Mouse (Mus musculus): Measurements from ENCODE around the gene Galns.
"Not testable (repeated sequence)": the region's sequence is repeated elsewhere in the genome, so short reads cannot be mapped to it uniquely, and the experiment has no call there.

The Galns gene

DNA sequence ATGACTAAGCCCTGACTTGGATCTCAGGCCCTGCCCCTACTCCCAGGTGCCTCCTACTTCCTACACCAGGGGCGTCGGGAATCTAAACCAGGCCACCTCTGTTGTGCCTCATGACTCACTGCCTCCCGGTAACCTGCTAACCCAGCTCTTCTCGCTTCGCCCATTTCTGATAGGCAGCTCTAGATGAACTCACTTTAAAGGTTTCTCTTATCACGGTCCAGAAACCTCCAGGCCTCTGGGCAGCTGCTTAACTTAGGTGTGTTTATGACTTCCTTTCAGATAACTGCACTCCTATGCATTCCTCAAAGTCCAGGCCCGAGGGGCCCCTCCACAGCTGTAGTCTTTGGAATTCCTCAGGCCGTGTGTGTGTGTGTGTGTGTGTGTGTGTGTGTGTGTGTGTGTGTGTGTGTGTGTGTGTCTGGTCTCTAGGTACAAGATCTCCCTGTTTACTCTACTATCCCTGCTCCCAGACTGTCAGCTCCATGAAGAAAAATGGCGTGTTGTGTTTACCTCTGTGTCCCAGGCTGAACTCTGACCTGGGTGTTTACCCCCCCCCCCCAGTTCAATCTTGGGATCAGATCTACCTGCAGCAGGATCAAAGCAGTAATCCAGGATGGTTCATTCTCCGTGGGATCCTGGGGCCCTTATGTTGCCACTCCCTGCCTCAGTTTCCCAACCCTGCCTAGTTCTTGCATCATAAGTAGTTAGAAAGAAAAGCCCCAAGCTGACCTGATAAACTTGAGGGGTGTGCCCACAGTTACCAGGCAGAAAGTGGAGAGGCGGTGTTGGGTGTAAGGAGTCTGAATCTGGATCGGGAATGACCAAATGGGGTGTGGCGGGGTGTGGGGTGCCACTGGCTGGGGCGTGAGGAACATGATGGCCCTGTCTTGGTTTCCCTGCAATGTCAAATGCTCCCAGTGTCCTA is 24.9 kb upstream of the Galns start:
- no peak for DNase-seq (ENCODE audit: low read depth, low spot score)

DNA sequence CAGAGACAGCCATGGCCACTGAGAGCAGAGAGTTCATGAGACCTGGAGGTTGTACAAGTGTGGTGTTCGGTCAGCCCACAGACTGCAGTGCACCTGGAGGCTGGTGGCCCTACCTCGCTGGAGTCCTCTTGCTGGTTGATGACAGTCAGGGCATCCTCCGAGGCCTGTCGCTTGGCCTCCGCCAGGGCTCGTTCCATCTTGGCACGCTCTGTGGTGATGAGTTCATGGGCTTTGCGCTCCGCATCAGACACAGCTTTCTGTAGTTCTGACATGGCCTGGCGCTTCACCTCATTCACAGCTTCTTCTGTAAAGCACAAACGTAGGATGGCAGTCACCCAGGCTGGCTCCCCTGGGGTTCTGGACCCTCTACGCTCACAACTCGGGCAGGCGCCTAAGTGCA is 21.9 kb upstream of the Galns start:
- no peak for DNase-seq (ENCODE audit: low read depth, low spot score)

DNA sequence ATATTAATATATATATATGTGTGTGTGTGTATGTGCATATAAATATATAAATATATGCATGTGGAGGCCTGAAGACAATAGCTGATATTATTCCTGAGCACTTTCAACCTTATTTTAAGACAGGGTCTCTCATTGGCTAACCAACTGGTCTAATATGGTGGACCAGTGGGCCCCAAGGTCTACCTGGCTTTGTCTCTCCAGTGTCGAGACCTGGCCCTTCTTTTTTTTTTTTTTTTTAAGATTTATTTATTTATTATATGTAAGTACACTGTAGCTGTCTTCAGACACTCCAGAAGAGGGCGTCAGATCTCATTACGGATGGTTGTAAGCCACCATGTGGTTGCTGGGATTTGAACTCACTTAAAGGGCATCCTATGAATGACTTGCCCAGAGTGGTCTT is 20.9 kb upstream of the Galns start:
- not testable (repeated sequence) for DNase-seq (ENCODE audit: low read depth, low spot score)

DNA sequence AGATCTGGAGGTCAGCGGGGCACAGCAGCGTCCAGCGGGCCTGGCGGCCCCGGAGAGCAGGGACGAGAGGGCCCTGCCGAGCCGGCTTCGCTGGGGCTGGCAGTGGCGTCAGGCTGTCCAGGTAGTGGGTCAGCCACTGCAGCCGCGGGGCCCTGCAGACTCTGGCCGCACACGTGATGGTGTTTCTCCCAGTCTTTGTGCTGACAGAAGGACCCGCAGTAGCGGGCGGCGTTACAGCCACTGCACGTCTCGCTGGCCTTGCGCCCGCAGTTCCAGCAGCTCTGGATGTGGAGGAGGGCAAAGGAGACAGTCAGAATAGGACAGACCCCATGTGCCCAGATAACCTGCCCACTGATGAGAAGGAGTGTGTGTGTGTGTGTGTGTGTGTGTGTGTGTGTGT is 19.4 kb upstream of the Galns start:
- no peak for DNase-seq (ENCODE audit: low read depth, low spot score)

DNA sequence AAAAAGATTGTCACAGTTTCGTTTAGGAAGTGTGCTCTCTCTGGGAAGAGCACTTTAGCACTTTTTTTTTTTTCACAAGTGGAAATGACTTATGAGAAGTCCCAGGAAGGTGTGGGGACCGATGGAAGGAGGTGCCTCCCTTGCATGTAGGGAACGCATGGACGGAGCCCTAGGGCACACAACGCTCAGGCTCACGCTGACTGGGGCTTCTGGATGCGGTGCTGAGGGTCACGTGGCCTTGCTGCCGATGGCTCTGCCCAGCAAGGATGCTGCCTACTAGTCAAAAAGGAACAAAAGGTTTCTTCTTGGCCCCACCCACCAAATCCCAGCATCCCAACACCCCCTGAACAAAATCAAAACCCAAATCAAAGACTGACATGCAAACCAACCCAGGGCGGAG is 18.1 kb upstream of the Galns start:
- DNase-seq (ENCODE audit: low read depth, low spot score) = no peak

DNA sequence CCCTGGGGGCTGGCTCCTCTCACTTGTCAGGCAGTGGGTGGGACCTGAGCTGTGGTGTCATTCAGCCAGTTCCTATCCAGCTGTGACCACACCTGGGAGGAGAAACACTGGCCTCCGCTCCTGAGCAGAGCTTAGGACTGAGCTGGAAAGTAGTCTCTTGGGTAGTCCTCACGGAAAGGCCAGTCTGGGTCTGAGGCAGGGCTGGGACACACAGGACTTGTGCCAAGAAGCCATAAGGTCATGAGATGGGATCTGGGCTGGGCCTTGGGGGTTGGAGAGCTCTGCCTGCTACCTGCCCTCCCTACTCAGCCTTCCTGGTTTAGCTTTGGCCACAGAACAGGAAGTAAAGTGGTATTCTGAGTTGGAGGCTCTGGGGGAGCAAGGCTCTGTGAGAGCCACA is 15.6 kb upstream of the Galns start:
- DNase-seq (ENCODE audit: low read depth, low spot score) = no peak

DNA sequence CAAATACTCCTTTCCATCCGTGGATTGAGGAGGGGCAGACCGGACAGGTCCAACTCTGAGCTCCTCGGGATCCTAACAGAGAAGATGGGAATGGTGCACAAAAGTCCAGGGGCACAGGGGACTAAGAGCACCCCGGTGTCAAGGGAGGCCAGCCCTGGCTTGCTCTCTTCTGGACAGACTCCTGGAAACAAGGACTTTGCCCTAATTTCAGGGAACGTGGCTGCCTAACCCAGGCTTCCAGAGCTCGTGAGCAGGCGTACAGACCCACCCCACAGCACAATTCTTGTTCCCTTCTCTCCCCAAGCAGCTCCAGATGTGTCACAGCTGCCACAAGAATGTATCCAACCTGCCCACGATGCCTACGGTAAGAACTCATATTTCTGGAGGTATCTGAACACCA is 14.5 kb upstream of the Galns start:
- DNase-seq (ENCODE audit: low read depth, low spot score) = no peak

DNA sequence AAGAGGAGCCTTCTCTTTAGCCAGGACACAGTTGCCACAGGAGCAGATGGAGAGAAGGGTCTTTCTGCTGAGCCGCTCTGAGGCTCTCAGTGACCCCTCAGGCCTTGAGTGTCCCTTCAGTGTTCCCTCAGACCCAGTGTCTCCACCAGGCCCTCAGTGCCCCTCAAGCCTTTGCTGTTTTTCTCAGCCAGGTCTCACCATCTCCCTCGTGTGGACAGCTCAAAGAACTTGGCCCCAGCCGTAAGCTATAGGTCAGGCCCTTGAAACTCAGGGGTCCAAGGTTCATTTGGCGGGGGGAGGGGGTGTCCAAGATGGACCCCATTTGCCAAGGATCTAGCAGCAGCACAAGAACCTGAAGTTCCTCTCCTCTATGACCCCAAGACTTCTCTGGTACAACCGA is 13.4 kb upstream of the Galns start:
- no peak for DNase-seq (ENCODE audit: low read depth, low spot score)

DNA sequence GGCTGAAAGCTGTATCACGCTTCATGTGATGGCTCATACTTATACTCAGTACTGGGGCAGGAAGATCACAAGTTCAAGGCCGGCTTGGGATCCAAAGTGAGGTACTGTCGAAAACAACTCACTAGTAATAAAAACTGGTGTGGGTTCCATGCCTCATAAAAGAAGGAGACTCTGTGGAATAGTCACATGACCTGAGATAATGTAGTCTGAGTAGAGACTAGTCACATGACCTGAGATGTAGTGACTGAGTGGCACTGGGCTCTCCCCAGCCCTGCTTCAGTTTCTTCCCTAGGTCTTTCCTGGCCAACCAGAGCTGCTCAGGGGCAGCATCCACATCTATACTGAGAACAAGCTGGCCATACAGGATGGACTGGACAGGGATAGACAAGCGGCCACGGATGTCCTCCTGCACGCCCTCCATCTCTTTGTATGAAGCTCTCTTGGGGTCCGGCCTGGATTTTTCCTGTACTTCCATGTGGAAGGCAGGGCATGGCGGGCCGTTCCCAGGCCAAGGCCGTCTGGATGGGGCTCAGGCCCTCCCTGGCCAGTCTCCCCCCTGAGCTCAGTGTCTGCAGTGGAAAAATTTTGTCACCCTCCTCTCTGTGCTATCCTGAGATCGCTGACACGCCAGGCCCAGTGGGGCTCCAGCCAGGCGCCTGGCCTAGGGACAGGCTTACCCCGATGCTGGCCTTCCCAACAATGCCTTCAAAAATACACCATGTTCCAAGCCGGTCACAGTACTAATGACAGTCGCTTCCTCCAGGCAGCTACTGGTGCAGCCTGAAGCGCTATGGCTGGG is 12.8 kb upstream of the Galns start:
- no peak for DNase-seq (ENCODE audit: low read depth, low spot score)

DNA sequence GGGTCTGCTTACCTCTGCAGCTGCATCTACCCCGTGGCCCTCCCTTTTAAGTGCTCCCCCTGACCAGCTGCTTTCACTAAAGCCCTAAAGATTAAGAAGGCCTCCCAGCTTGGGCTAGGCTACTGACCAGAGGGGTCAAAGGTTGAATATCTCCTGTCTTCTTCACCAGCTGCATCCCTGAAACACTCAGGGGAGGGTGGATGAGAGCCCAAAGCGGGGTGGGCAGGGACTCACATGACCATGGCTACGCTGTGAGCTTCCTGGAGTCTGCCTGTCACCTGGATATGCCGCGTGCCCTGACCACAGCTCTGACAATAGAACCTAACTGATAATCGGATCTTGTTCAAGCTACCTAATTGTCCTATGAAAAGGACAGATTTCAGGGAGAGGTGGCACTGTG is 11.5 kb upstream of the Galns start, which contains the start of gene Pabpn1l:
Gene Pabpn1l, minus strand, starts transcription at position 13 of the 400 bp plus-strand sequence.
- DNase-seq (ENCODE audit: low read depth, low spot score) = no peak

DNA sequence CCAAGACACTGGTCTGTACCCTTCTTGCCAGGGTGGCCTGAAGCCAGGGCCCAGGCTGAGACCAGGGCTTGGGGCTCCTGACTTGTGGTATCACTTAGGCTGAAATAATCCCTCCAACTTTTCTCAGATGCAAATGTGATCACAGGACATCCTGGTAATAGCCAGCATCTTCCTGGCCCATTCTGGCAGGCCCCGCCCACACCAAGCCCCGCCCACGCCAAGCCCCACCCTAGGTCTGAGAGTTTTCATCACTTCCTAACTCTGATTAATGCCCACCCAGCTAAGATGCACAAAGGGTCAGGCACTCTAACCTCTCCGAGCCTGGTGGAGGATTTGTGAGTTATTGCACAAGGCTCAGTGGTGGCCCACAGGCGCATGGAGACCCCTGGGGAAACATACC is 9.2 kb upstream of the Galns start:
- no peak for DNase-seq (ENCODE audit: low read depth, low spot score)

DNA sequence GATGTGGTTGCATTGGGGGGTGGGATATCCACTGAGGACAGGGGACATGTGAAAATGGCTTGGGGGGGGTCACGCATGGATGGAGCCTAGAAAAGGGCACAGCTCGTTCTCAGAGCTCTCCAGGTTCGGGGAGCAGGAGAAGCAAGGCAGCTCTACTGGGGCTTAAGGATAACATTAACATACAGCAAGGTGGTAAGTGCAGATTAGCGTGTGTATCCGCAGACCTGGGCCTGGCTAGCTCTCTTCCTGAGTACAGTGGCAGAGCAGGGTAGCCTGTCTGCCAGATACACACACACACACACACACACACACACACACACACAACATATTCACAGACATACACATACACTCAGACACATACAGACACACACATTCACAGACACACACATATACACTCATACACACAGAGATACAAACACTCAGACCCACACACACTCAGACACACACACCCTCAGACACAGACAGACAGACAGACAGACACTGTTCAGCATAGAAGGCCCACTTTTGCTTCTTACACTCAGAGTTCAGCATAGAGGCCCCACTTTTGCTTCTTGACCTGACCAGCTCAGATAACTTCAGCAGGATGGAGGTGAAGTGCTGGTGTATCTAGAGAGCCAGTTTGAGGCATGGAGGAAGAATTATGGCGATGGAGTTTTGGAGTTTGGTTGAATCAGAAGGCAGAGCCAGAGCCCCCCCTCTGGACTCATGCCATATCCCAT is 7.6 kb upstream of the Galns start:
- DNase-seq (ENCODE audit: low read depth, low spot score) = no peak

DNA sequence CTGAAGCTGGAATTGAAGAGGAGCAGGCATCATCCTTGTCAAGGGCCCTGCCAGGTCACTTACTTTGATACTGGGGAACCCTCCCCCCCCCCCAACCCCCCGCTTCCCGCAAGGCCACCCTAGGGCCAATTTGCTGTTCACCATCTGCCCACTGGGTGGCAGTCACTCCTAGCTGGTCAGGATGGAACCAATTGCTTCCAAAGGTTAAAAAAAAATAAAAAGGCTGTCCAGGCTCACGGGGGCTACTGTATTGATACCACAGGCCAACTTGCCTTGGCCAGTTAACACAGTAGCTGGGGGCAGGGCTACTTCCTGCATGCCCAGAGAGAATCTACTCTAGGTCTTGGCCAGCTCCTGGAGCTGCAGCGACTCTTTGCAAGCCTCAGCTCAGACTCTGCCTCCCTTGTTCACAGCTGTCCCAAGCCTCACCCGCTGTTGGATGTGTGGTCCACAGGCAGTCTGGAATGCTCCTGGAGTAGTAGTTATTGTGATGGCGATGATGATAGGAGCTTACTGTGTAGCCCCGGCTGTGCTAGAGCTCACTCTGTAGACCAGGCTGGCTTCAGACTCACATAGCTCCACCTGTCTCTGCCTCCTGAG is 6.8 kb upstream of the Galns start:
- DNase-seq (ENCODE audit: low read depth, low spot score) = peak; percentile 89

DNA sequence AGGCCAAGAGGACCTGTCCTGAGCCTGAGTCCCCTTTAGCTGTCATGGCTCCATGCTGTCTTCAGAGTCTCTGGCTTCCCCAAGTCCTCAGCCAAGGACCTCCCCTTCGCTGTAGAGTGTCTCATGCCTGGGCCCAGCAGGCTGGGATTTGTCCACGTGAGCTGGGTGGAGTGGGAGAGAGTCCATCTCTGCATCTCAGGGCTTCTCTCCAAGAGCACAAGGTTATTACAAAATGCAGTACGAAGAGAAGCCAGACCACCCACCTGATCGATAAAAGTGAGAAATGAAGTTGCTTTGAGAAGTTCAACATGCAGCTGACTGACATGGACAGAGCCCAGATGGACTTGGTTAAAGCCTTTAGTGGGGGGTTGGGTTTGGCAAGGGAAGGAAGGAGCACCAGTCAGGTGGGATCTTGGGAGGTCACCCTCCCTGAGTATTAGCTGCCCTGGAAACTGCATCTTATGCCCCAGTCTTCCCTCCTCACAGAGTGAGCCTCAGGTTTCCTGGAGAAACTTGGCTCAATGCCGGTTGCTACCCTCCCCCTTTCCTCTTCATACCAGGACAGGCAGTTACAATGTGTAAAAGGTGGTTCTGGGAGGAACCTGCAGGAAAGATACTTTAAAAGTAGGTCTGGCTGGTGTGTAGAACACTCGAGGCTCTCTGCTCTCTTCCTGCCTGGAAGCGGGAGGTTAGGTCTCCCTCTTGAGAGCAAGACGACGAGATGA is 5.1 kb upstream of the Galns start:
- no peak for DNase-seq (ENCODE audit: low read depth, low spot score)

DNA sequence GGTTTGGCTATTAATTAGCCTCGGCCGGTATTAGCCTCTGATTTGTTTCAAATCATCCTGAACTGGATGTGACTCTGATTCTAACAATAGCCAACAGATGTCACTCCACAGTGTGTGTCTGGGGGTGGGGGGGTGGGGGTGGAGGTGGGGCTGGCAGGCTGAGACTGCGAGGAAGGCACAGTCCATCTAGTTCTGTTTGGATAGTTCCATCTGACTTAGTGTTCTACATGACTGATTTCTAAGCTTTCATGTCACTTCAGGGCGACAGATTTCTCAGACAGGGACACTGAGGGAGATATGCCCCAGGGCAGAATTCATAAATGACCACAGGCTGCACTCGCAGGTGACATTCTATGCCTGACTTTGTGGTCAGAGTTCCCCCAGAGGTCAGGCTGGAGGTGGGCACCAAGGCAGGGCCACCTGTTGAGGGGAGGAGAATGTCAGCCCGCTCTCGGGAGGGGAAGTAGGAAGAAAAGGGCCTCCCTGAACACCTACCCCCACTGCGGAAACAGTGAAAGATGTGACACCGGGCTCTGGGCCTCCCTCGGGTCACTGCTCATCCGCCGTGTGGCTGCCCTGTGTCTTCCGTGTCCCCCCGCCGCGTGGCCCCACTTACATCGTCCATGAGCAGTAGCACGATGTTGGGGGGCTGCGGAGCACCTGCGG is 518 bp downstream of the Galns start:
- no peak for DNase-seq (ENCODE audit: low read depth, low spot score)

DNA sequence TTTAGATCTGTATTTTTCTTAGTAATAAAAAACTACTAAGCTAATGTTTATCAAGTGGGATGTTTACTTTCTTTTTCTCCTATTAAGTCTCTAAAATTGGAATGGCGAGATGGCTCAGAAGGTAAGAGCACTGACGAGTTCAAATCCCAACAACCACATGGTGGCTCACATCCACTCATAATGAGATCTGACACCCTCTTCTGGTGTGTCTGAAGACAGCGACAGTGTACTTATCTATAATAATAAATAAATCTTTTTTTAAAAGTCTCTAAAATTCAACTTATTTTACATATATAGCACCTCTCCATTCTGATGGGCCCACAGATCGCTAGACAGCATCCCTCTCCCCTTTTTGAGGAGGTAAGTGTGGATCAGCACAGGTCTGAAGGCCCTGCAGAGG is 1.1 kb downstream of the Galns start:
- no peak for DNase-seq (ENCODE audit: low read depth, low spot score)

DNA sequence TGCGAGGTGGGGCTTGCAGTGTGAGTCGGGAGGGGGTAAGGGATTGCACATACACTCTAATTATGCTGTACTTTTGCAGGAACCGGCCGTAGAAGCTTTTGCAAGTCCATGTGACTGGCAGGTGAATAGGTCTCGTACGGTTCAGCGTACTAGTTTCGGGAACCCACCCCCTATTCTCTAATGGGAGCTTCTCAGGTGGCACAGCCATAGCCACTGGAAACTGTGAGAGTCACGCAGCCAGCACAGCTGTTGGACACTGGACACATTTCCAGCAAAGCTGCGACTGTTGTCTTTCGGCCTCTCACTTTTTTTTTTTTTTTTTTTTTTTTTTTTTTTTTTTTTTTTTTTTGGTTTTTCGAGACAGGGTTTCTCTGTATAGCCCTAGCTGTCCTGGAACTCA is 4.5 kb downstream of the Galns start:
- DNase-seq (ENCODE audit: low read depth, low spot score) = no peak

DNA sequence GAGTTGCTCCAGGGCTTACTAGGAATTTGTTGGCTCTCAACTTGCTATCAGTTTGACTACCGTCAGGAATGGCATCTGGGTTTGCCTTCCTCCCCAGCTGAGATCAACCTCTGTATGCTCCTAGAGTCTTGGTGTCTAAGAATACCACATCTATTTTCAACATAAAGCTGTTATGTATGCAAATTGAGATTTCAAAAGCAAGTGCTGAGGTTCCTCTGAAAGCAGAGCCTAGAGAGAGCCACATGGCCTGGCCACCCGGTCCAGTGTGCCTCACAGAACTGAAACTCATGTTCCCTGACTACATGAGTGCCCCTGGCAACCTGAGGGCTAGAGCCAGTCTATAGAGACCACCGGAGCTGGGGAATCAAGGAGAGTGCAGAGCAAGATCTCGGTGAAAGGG is 5.9 kb downstream of the Galns start:
- no peak for DNase-seq (ENCODE audit: low read depth, low spot score)

DNA sequence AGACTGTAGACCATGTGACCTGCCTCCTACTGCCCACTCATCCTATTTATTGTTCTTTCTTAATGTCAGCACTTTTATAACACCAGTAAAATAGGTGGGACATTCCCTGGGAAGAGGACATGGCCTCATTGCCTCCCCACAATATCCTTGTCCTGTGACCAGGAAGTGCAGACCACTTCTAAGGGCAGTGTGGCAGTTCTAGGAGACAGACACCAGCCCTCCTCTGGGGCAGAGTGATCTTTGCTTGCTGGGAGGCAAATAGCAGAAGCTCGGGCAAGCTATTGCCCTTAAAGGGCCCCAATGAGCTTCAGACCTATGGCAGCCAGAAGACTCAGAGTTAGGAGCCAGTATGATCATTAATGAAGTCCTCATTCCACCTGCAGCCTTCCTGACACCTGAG is 6.6 kb downstream of the Galns start:
- DNase-seq (ENCODE audit: low read depth, low spot score) = no peak

DNA sequence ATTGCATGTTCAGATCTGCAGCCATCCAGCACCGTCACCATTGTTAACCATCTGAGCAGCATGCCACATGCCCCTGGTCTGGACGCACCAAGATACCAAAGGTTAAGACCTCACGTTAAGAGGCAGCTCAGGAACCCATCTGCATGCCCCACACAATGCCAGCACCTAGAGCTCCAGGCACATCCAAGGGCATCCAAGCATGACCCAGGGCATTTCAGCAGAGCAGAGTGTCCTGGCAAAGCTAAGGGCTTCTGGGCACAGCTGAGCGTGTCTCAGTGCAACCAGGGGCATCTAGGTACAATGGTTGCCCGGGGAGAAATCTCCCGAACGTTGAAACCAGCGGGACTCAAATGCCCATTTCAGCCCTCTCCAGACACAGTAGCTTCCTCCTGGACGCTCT is 10.6 kb downstream of the Galns start:
- no peak for DNase-seq (ENCODE audit: low read depth, low spot score)

DNA sequence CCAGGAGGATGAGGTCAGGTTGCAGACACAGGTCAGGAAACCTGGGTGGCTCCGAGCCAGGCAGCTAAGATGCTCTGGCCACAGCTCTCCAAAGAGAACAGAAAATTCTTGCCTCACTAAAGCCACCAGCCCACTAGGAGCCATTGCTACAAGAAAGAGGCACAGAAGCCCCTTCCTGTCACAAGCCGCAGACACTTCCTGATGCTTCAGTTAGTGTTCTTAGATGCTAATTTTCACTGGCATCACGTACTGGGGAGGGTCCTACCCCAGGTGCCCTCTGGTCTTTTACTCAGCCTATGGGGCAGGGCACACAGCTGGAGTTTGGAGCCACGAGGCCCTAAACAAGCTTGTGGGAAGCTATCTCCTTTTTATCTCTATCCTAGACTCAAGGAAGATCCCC is 15.2 kb downstream of the Galns start:
- no peak for DNase-seq (ENCODE audit: low read depth, low spot score)
